Mouse (Mus musculus) embryonic fibroblast, embryonic 13.5 days (primary cell): ENCODE results near the gene Fam102a.

Experiments used
- CTCF ChIP-seq: IDR thresholded peaks from 2 replicates; pipeline ENCODE4 v1.5.1; 2011; ENCODE audit warnings: mild to moderate bottlenecking, control low read depth, low read length, moderate library complexity, borderline replicate concordance; ENCODE audit not compliant: insufficient read depth
- POLR2A ChIP-seq: IDR thresholded peaks from 2 replicates; pipeline ENCODE4 v1.6.1; 2011; ENCODE audit warnings: low read depth, mild to moderate bottlenecking, control low read depth, low read length, moderate library complexity

- TF ChIP-seq CTCF (no peak), POLR2A (no peak)
Observed at GRCm38 (mm10) chr2:32572196-32572595, 37.1 kb downstream of the Fam102a start.
